Mouse (Mus musculus) MEL (cell line): ENCODE results near the gene Ivd. TPM values are rescaled to one million over a fixed set of nuclear protein-coding genes. Genes with fewer than 3 reads are reported as not detected.

ENCODE experiments used
- DNase-seq: peaks from one replicate; pipeline ENCODE4 v3.0.0; 2011; ENCODE audit warnings: low read depth, low spot score
- H3K27ac ChIP-seq: 2 replicates; pipeline ENCODE4 v1.5.1; 2012; ENCODE audit warnings: low read depth, mild to moderate bottlenecking, control low read depth, low read length, moderate library complexity; ENCODE audit not compliant: control insufficient read depth
- H3K27me3 ChIP-seq, 2 experiments: fragments of 150-350 bp in 1 of 2; sonication (generic) in 1 of 2; 2 replicates each; pipeline ENCODE4 v1.6.1; 2012; ENCODE audit warnings: low read length in 2 of 2, mild to moderate bottlenecking in 2 of 2, improper control_type of control experiment in 1 of 2, moderate library complexity in 1 of 2; ENCODE audit not compliant: insufficient read depth in 2 of 2, control insufficient read depth in 1 of 2
- H3K36me3 ChIP-seq, 2 experiments: 2 replicates each; pipeline ENCODE4 v1.6.1; 2012 to 2014; ENCODE audit warnings: low read length in 2 of 2, improper control_type of control experiment in 1 of 2, inconsistent platforms in 1 of 2, mild to moderate bottlenecking in 1 of 2; ENCODE audit not compliant: insufficient read depth in 2 of 2, control insufficient read depth in 1 of 2
- H3K4me1 ChIP-seq, 2 experiments: fragments of 150-350 bp in 1 of 2; sonication (generic) in 1 of 2; 2 replicates each; pipeline ENCODE4 v1.6.1; 2012; ENCODE audit warnings: low read length in 2 of 2, improper control_type of control experiment in 1 of 2, mild to moderate bottlenecking in 1 of 2; ENCODE audit not compliant: insufficient read depth in 2 of 2, control insufficient read depth in 1 of 2
- H3K4me3 ChIP-seq, 2 experiments: fragments of 150-350 bp in 1 of 2; sonication (generic) in 1 of 2; 2 replicates each; pipeline ENCODE4 v1.5.1; 2012; ENCODE audit warnings: low read depth in 2 of 2, low read length in 2 of 2, mild to moderate bottlenecking in 2 of 2, moderate library complexity in 2 of 2, control low read depth in 1 of 2, improper control_type of control experiment in 1 of 2; ENCODE audit not compliant: control insufficient read depth in 1 of 2, insufficient read depth in 1 of 2
- H3K79me2 ChIP-seq: 2 replicates; pipeline ENCODE4 v1.6.1; 2012; ENCODE audit warnings: mild to moderate bottlenecking, low read length, moderate library complexity; ENCODE audit not compliant: control insufficient read depth, poor library complexity, insufficient read depth
- H3K9ac ChIP-seq: 2 replicates; pipeline ENCODE4 v1.6.1; 2012; ENCODE audit warnings: low read depth, mild to moderate bottlenecking, control low read depth, low read length, moderate library complexity; ENCODE audit not compliant: control insufficient read depth, poor library complexity, severe bottlenecking
- H3K9me3 ChIP-seq: fragments of 150-350 bp; sonication (generic); replicated peaks from 2 replicates; pipeline ENCODE4 v1.6.1; 2012; ENCODE audit warnings: mild to moderate bottlenecking, low read length, improper control_type of control experiment, moderate library complexity; ENCODE audit not compliant: insufficient read depth
- CHD1 ChIP-seq: IDR thresholded peaks from 2 replicates; pipeline ENCODE4 v1.6.1; 2012; ENCODE audit warnings: low read depth, mild to moderate bottlenecking, inconsistent platforms, low read length, improper control_type of control experiment
- CTCF ChIP-seq, 3 experiments: IDR thresholded peaks in 2 of 3; conservative IDR thresholded peaks in 1 of 3; 2 replicates each; pipeline ENCODE4 v1.5.1; 2011 to 2012; ENCODE audit warnings: low read length in 3 of 3, low read depth in 2 of 3, mild to moderate bottlenecking in 2 of 3, improper control_type of control experiment in 1 of 3, inconsistent platforms in 1 of 3, mixed read lengths in 1 of 3, moderate library complexity in 1 of 3; ENCODE audit not compliant: control insufficient read depth in 1 of 3, insufficient read depth in 1 of 3, poor library complexity in 1 of 3, severe bottlenecking in 1 of 3
- ELF1 ChIP-seq: IDR thresholded peaks from 2 replicates; pipeline ENCODE4 v1.6.1; 2014; ENCODE audit warnings: low read depth, mild to moderate bottlenecking, inconsistent platforms, low read length, improper control_type of control experiment, moderate library complexity
- ETS1 ChIP-seq: IDR thresholded peaks from 2 replicates; pipeline ENCODE4 v1.6.1; 2012; ENCODE audit warnings: low read depth, mild to moderate bottlenecking, inconsistent platforms, low read length, improper control_type of control experiment, moderate library complexity
- GATA1 ChIP-seq: IDR thresholded peaks from 2 replicates; pipeline ENCODE4 v1.6.1; 2011; ENCODE audit warnings: low read depth, low read length, improper control_type of control experiment
- JUND ChIP-seq: IDR thresholded peaks from 2 replicates; pipeline ENCODE4 v1.6.1; 2011; ENCODE audit warnings: low read depth, mild to moderate bottlenecking, improper control_type of control experiment, low read length
- KAT2A ChIP-seq: conservative IDR thresholded peaks from 2 replicates; pipeline ENCODE4 v1.6.1; 2012; ENCODE audit warnings: low read depth, low read length, improper control_type of control experiment, inconsistent platforms
- MAFK ChIP-seq: IDR thresholded peaks from 2 replicates; pipeline ENCODE4 v1.6.1; 2011; ENCODE audit warnings: low read depth, mild to moderate bottlenecking, low read length, improper control_type of control experiment, borderline replicate concordance
- MAX ChIP-seq: IDR thresholded peaks from 2 replicates; pipeline ENCODE4 v1.6.1; 2011; ENCODE audit warnings: low read length, improper control_type of control experiment
- MXI1 ChIP-seq: IDR thresholded peaks from 2 replicates; pipeline ENCODE4 v1.6.1; 2011; ENCODE audit warnings: mild to moderate bottlenecking, low read depth, low read length, improper control_type of control experiment
- MYB ChIP-seq: IDR thresholded peaks from 2 replicates; pipeline ENCODE4 v1.6.1; 2011; ENCODE audit warnings: mild to moderate bottlenecking, low read depth, low read length, improper control_type of control experiment
- MYC ChIP-seq: IDR thresholded peaks from 2 replicates; pipeline ENCODE4 v1.6.1; 2011; ENCODE audit warnings: low read depth, mild to moderate bottlenecking, low read length, improper control_type of control experiment, moderate library complexity
- NELFE ChIP-seq: IDR thresholded peaks from 2 replicates; pipeline ENCODE4 v1.6.1; 2011; ENCODE audit warnings: low read depth, low read length, improper control_type of control experiment
- RAD21 ChIP-seq: IDR thresholded peaks from 2 replicates; pipeline ENCODE4 v1.6.1; 2011; ENCODE audit warnings: mild to moderate bottlenecking, low read depth, low read length, improper control_type of control experiment
- SIN3A ChIP-seq: IDR thresholded peaks from 2 replicates; pipeline ENCODE4 v1.6.1; 2012; ENCODE audit warnings: low read length, improper control_type of control experiment, inconsistent platforms
- SMC3 ChIP-seq: IDR thresholded peaks from 2 replicates; pipeline ENCODE4 v1.6.1; 2011; ENCODE audit warnings: low read depth, low read length, improper control_type of control experiment
- TAL1 ChIP-seq: IDR thresholded peaks from 2 replicates; pipeline ENCODE4 v1.6.1; 2012; ENCODE audit warnings: mild to moderate bottlenecking, inconsistent platforms, low read length, moderate library complexity, mixed read lengths
- TBP ChIP-seq: IDR thresholded peaks from 2 replicates; pipeline ENCODE4 v1.8.0; 2011; ENCODE audit warnings: low read depth, low read length, improper control_type of control experiment
- ZC3H11A ChIP-seq: IDR thresholded peaks from 2 replicates; pipeline ENCODE4 v1.6.1; 2012; ENCODE audit warnings: low read depth, mild to moderate bottlenecking, inconsistent platforms, low read length, improper control_type of control experiment
- ZMIZ1 ChIP-seq: IDR thresholded peaks from 2 replicates; pipeline ENCODE4 v1.6.1; 2012; ENCODE audit warnings: low read depth, mild to moderate bottlenecking, inconsistent platforms, low read length, improper control_type of control experiment, moderate library complexity
- polyA plus RNA-seq, 2 experiments: library from polyadenylated mRNA; stranded (reverse) in 1 of 2; unstranded in 1 of 2; fragments of >175 nt in 1 of 2; fragments of >200 nt in 1 of 2; gene quantifications; 2 replicates each; pipeline versions ENCODE4 v1.2.1 to v1.2.4; 2012; ENCODE audit warnings: low replicate concordance in 2 of 2, low read depth in 1 of 2; ENCODE audit not compliant: insufficient read length in 2 of 2, insufficient read depth in 1 of 2, missing spikeins in 1 of 2
- total RNA-seq: library from RNA; depleted of rRNA; stranded (reverse); fragments of 300-350 nt; gene quantifications from 2 replicates; pipeline ENCODE4 v1.2.3, GENCODE M21; 2012

Gene Ivd
- total and polyA plus RNA-seq, 3 experiments: 17.1 to 33.4 TPM; not detected in 1

DNA sequence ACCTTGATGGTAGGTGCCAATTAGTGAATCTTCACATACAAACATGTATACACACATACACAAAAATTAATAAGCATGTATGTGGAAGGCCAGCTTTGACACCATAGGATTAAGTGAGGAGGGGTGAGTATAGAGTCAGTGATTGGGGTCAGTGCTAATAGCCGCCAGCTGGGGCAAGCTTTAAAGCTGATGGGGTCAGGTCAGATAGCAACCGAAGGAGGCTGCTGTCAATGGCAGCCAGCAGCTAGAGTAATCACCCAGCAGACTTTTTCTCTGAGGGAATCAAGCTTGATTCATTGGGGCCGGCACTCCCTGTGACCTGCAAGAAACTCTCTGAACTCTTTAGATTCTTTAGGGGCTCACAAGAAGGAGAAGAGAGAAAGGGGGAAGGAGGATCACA is 10.0 kb upstream of the Ivd start:
- Histone ChIP-seq H3K36me3 (no peaks in the 10 kb centered on the region), H3K4me1 (no peaks in the 10 kb centered on the region), H3K79me2 (no peaks in the 10 kb centered on the region), H3K4me3 (no peak overlapping the region), H3K9ac (no peak overlapping the region), H3K27ac (no peak overlapping the region), H3K9me3 (no peaks in the 10 kb centered on the region), H3K27me3 (no peaks in the 10 kb centered on the region; a peak in 1 of 4 replicates)
- TF ChIP-seq CTCF (IDR thresholded peaks at IDR 0.05 in 2 of 3, conservative IDR thresholded peaks at IDR 0.05 in 1 of 3; ENCODE audit: control insufficient read depth in 1 of 3, insufficient read depth in 1 of 3, low read depth in 2 of 3, low read length in 3 of 3, poor library complexity in 1 of 3, severe bottlenecking in 1 of 3): no peak
- no peak for TF ChIP-seq RAD21
- TF ChIP-seq SMC3: no peak
- no peak for TF ChIP-seq MYC
- TF ChIP-seq TAL1: no peak
- TF ChIP-seq NELFE: no peak
- TF ChIP-seq MXI1: no peak
- TF ChIP-seq ETS1: no peak
- TF ChIP-seq MAFK: no peak
- TF ChIP-seq GATA1: no peak
- DNase-seq: no peak

DNA sequence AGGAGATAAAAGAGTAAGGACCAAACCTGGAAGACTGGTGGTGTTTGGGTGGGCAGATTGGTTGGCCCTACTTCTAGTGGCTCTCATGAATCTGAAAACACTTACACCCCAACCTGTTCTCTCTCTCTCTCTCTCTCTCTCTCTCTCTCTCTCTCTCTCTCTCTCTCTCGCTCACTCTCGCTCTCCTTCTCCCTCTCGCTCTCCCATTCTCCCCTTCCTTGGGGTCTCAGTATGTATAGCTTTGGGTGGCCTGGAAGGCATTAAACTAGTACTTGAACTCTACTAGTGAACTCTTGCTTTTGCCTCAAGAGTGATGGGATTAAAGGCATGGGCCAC is 554 bp downstream of the Ivd start:
- Histone ChIP-seq H3K79me2 (peaks cover 3% of the 10 kb centered on the region; the same call in 1 of the 2 replicates), H3K27ac (0 out of 2 replicates have a peak overlapping the region, but pooled peaks have one; percentile 39), H3K27me3 (no peaks in the 10 kb centered on the region), H3K4me1 (peaks cover 0 to 5% of the 10 kb centered on the region in 2 experiments; a peak in 2 of 4 replicates), H3K9ac (peak overlapping the region; percentile 77), H3K9me3 (no peaks in the 10 kb centered on the region), H3K4me3 (peak overlapping the region; percentile 86 to 93), H3K36me3 (no peaks in the 10 kb centered on the region; a peak in 1 of 4 replicates)
- no peak for DNase-seq
- TF ChIP-seq ZC3H11A: no peak
- peak; percentile 77; the same call in 1 of the 2 replicates for TF ChIP-seq JUND

DNA sequence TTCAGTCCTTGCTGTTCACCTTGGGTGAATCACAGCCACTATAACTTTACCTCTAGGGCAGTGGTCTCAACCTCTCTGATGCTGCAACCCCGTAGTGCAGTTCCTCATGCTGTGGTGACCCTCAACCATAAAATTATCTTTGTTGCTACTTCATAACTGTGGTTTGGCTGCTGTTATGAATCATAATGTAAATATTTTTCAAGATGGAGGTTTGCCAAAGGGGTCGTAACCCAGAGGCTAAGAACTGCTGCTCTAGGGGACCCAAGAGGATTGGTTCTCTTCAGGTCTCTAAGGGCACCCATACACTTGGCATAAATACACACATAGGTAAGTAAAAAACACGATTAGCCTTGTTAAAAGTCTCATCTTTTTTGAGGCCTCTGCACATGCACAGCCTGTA is 8.8 kb downstream of the Ivd start:
- no peak overlapping the region for H3K27ac ChIP-seq
- no peaks in the 10 kb centered on the region for H3K9me3 ChIP-seq
- 0 out of 2 replicates have a peak, but pooled peaks cover 2% of the 10 kb centered on the region for H3K79me2 ChIP-seq
- H3K9ac ChIP-seq: no peak overlapping the region
- DNase-seq: no peak
- no peak overlapping the region for H3K4me3 ChIP-seq
- H3K27me3 ChIP-seq: no peaks in the 10 kb centered on the region
- no peaks in the 10 kb centered on the region; a peak in 1 of 4 replicates for H3K36me3 ChIP-seq
- no peak for TF ChIP-seq MYB
- no peak for TF ChIP-seq ELF1
- no peak for TF ChIP-seq CTCF (IDR thresholded peaks at IDR 0.05 in 2 of 3, conservative IDR thresholded peaks at IDR 0.05 in 1 of 3; ENCODE audit: control insufficient read depth in 1 of 3, insufficient read depth in 1 of 3, low read depth in 2 of 3, low read length in 3 of 3, poor library complexity in 1 of 3, severe bottlenecking in 1 of 3)
- no peak for TF ChIP-seq MAX
- no peak for TF ChIP-seq TBP
- TF ChIP-seq CHD1: no peak
- TF ChIP-seq KAT2A: no peak
- no peak for TF ChIP-seq SIN3A
- TF ChIP-seq ZMIZ1: no peak
- TF ChIP-seq ZC3H11A: no peak
- H3K4me1 ChIP-seq: no peaks in the 10 kb centered on the region
